Mouse (Mus musculus) embryonic fibroblast, embryonic 13.5 days (primary cell): Measurements from ENCODE around the gene Usp10.

Experiments
- CTCF ChIP-seq: IDR thresholded peaks from 2 replicates; pipeline ENCODE4 v1.5.1; 2011; ENCODE audit warnings: mild to moderate bottlenecking, control low read depth, low read length, moderate library complexity, borderline replicate concordance; ENCODE audit not compliant: insufficient read depth
- POLR2A ChIP-seq: IDR thresholded peaks from 2 replicates; pipeline ENCODE4 v1.6.1; 2011; ENCODE audit warnings: low read depth, mild to moderate bottlenecking, control low read depth, low read length, moderate library complexity

- TF ChIP-seq POLR2A = no peak
- no peak for TF ChIP-seq CTCF
Measured at GRCm38 (mm10) chr8:119904323-119904911, 5.7 kb upstream of the Usp10 start.
